Mouse (Mus musculus) heart, embryonic 11.5 days (tissue): Measurements from ENCODE around the gene Jup. TPM values are rescaled to one million over a fixed set of nuclear protein-coding genes. Genes with fewer than 3 reads are reported as not detected.
A peak's percentile ranks its signal among the peaks of the same experiment; 100 is the strongest.

ENCODE experiments used
- ATAC-seq: fragments of 200-750 bp; cut with Nextera tagmentation; replicated peaks from 2 replicates; pipeline ENCODE4 v1.8.0; 2017; ENCODE audit warnings: moderate library complexity; ENCODE audit not compliant: insufficient number of reproducible peaks, low FRiP score, low TSS enrichment
- H3K27ac ChIP-seq: fragments of 300-500 bp; sonication (generic); 2 replicates; pipeline ENCODE4 v1.5.1; 2014; ENCODE audit warnings: mild to moderate bottlenecking, low read depth, low read length
- H3K27me3 ChIP-seq: fragments of 300-500 bp; sonication (generic); 2 replicates; pipeline ENCODE4 v1.6.1; 2014; ENCODE audit warnings: mild to moderate bottlenecking, low read length, mixed read lengths; ENCODE audit not compliant: control insufficient read depth, insufficient read depth
- H3K36me3 ChIP-seq: fragments of 300-500 bp; sonication (generic); 2 replicates; pipeline ENCODE4 v1.6.1; 2014; ENCODE audit warnings: mild to moderate bottlenecking, low read length, moderate library complexity, mixed read lengths; ENCODE audit not compliant: control insufficient read depth, insufficient read depth
- H3K4me1 ChIP-seq: fragments of 300-500 bp; sonication (generic); 2 replicates; pipeline ENCODE4 v1.6.1; 2014; ENCODE audit warnings: low read length; ENCODE audit not compliant: control insufficient read depth, insufficient read depth
- H3K4me2 ChIP-seq: fragments of 300-500 bp; sonication (generic); 2 replicates; pipeline ENCODE4 v1.6.1; 2014; ENCODE audit warnings: mild to moderate bottlenecking, moderate library complexity
- H3K4me3 ChIP-seq: fragments of 300-500 bp; sonication (generic); 2 replicates; pipeline ENCODE4 v1.5.1; 2014; ENCODE audit warnings: low read depth, low read length
- H3K9ac ChIP-seq: fragments of 300-500 bp; sonication (generic); 2 replicates; pipeline ENCODE4 v1.6.1; 2014; ENCODE audit warnings: mild to moderate bottlenecking, low read depth, low read length, moderate library complexity
- H3K9me3 ChIP-seq: fragments of 300-500 bp; sonication (generic); replicated peaks from 2 replicates; pipeline ENCODE4 v1.6.1; 2016; ENCODE audit warnings: low read length; ENCODE audit not compliant: control insufficient read depth
- WGBS: fragments of 180-500 bp; shearing (Covaris S2); extraction: QIAGEN DNeasy Blood & Tissue Kit; methylation state at CpG from one replicate; pipeline ENCODE4 v1.1.7; 2014; ENCODE audit not compliant: insufficient replicate concordance; 5-methylcytosine and 5-hydroxymethylcytosine counted together
- polyA plus RNA-seq: library from polyadenylated mRNA; unstranded; fragments of >200 nt; fragmentation: Nextera tagmentation; extraction: Ambion mirVana; gene quantifications from 2 replicates; pipeline ENCODE4 v1.2.1, GENCODE M21; 2014

Gene Jup
- polyA plus RNA-seq, 1 experiment from 2014 or later: 72.2 TPM

GRCm38 (mm10) chr11:100411736-100412135, 14.2 kb upstream of the Jup start:
- H3K9ac ChIP-seq: peak overlapping the region; percentile 90; the same call in 1 of the 2 replicates
- H3K27me3 ChIP-seq: no peaks in the 10 kb centered on the region
- H3K36me3 ChIP-seq: peaks cover 11% of the 10 kb centered on the region
- H3K27ac ChIP-seq: peak overlapping the region; percentile 35; the same call in 1 of the 2 replicates
- no peak for ATAC-seq
- peak overlapping the region; percentile 94 for H3K4me2 ChIP-seq
- H3K9me3 ChIP-seq: no peaks in the 10 kb centered on the region
- H3K4me1 ChIP-seq: peaks cover 30% of the 10 kb centered on the region
- H3K4me3 ChIP-seq: no peak overlapping the region
- WGBS: 61% methylated on average over 11 of the region's 11 CpGs

GRCm38 (mm10) chr11:100409686-100410085, 12.1 kb upstream of the Jup start:
- Histone ChIP-seq H3K36me3 (peaks cover 11% of the 10 kb centered on the region), H3K4me2 (no peak overlapping the region), H3K4me3 (no peak overlapping the region), H3K9ac (no peak overlapping the region), H3K9me3 (no peaks in the 10 kb centered on the region), H3K27me3 (no peaks in the 10 kb centered on the region), H3K27ac (no peak overlapping the region), H3K4me1 (peaks cover 24% of the 10 kb centered on the region)
- WGBS: 65% methylated on average over 3 of the region's 3 CpGs
- no peak for ATAC-seq

- Histone ChIP-seq H3K36me3 (peaks cover 11% of the 10 kb centered on the region), H3K4me3 (no peak overlapping the region), H3K9ac (no peak overlapping the region), H3K27ac (0 out of 2 replicates have a peak overlapping the region, but pooled peaks have one; percentile 2), H3K4me2 (no peak overlapping the region), H3K27me3 (no peaks in the 10 kb centered on the region), H3K4me1 (peaks cover 29% of the 10 kb centered on the region), H3K9me3 (no peaks in the 10 kb centered on the region)
- no peak for ATAC-seq
- 89% methylated on average over 12 of the region's 12 CpGs for WGBS
Measured at GRCm38 (mm10) chr11:100408835-100409462, 11.4 kb upstream of the Jup start.

- Histone ChIP-seq H3K4me1 (peaks cover 29% of the 10 kb centered on the region), H3K9ac (no peak overlapping the region), H3K27ac (0 out of 2 replicates have a peak overlapping the region, but pooled peaks have one; percentile 2), H3K27me3 (no peaks in the 10 kb centered on the region), H3K36me3 (peaks cover 11% of the 10 kb centered on the region), H3K4me3 (no peak overlapping the region), H3K4me2 (no peak overlapping the region), H3K9me3 (no peaks in the 10 kb centered on the region)
- no peak for ATAC-seq
- WGBS: 37% methylated on average over 10 of the region's 10 CpGs
Measured at GRCm38 (mm10) chr11:100408076-100408834, 10.7 kb upstream of the Jup start.

- H3K4me2 ChIP-seq: no peak overlapping the region
- no peaks in the 10 kb centered on the region for H3K9me3 ChIP-seq
- H3K27me3 ChIP-seq: no peaks in the 10 kb centered on the region
- no peak for ATAC-seq
- no peak overlapping the region for H3K27ac ChIP-seq
- peaks cover 11% of the 10 kb centered on the region for H3K36me3 ChIP-seq
- no peak overlapping the region for H3K9ac ChIP-seq
- 84% methylated on average over 5 of the region's 5 CpGs for WGBS
- H3K4me3 ChIP-seq: no peak overlapping the region
- peaks cover 29% of the 10 kb centered on the region for H3K4me1 ChIP-seq
Measured at GRCm38 (mm10) chr11:100406995-100407705, 9.6 kb upstream of the Jup start.

- no peak for ATAC-seq
- no peak overlapping the region for H3K9ac ChIP-seq
Measured at GRCm38 (mm10) chr11:100406273-100406672, 8.7 kb upstream of the Jup start.

GRCm38 (mm10) chr11:100404456-100405074, 7.0 kb upstream of the Jup start:
- Histone ChIP-seq H3K27ac (peak overlapping the region; percentile 95), H3K4me1 (peaks cover 38% of the 10 kb centered on the region), H3K9ac (no peak overlapping the region), H3K9me3 (no peaks in the 10 kb centered on the region), H3K4me3 (no peak overlapping the region), H3K4me2 (no peak overlapping the region), H3K27me3 (no peaks in the 10 kb centered on the region), H3K36me3 (peaks cover 8% of the 10 kb centered on the region)
- WGBS: 86% methylated on average over 3 of the region's 3 CpGs
- no peak for ATAC-seq

More at GRCm38 (mm10) chr11:100406273-100406672, 8.7 kb upstream of the Jup start:
- H3K9me3 ChIP-seq: no peaks in the 10 kb centered on the region
- H3K4me3 ChIP-seq: no peak overlapping the region
- H3K27ac ChIP-seq: no peak overlapping the region
- no peak overlapping the region for H3K4me2 ChIP-seq
- H3K4me1 ChIP-seq: peaks cover 32% of the 10 kb centered on the region
- H3K36me3 ChIP-seq: peaks cover 11% of the 10 kb centered on the region
- 83% methylated on average over 8 of the region's 8 CpGs for WGBS
- H3K27me3 ChIP-seq: no peaks in the 10 kb centered on the region

- Histone ChIP-seq H3K4me3 (no peak overlapping the region), H3K4me1 (peaks cover 38% of the 10 kb centered on the region), H3K9ac (no peak overlapping the region), H3K27ac (peak overlapping the region; percentile 95), H3K36me3 (no peaks in the 10 kb centered on the region; the same call in 1 of the 2 replicates), H3K27me3 (no peaks in the 10 kb centered on the region), H3K9me3 (no peaks in the 10 kb centered on the region), H3K4me2 (peak overlapping the region; percentile 57)
- no peak for ATAC-seq
- WGBS: 23% methylated on average over 10 of the region's 10 CpGs
Measured at GRCm38 (mm10) chr11:100403445-100404134, 6.0 kb upstream of the Jup start.
